8 mouse cellular contexts compared by ENCODE assay signal in genomic region chr14:118566214-118566688, GRCm38 (mm10).
A peak's percentile ranks its signal among the peaks of the same experiment; 100 is the strongest.
DNase-seq lines count a peak whose midpoint lies in the region.

No protein-coding gene starts in this region.

- H3K36me3 ChIP-seq in hindbrain, embryonic 10.5 days = no peaks in the 10 kb centered on the region

- 0 out of 2 replicates have a peak, but pooled peaks cover 14% of the 10 kb centered on the region for H3K27me3 ChIP-seq in hindbrain, embryonic 10.5 days (ENCODE audit: insufficient read depth, poor library complexity, severe bottlenecking)

- 0 out of 2 replicates have a peak overlapping the region, but pooled peaks have one; percentile 36 for H3K27ac ChIP-seq in hindbrain, embryonic 10.5 days

- H3K9me3 ChIP-seq in hindbrain, embryonic 10.5 days = no peaks in the 10 kb centered on the region

- 43% methylated on average over 12 of the region's 12 CpGs for WGBS in hindbrain, embryonic 10.5 days

- DNase-seq in urinary bladder, postnatal 36 days (ENCODE audit: low spot score in 2 of 2) = peak; percentile 15 to 24
- DNase-seq in urinary bladder, postnatal 25 days (ENCODE audit: low spot score) = no peak
- no peak for DNase-seq in hindbrain, embryonic 10.5 days (ENCODE audit: low spot score)
- peak; percentile 37 to 52 for DNase-seq in left cerebral cortex, postnatal 36 days (ENCODE audit: low spot score in 2 of 2)
- DNase-seq in right cerebral cortex, adult 2 months (ENCODE audit: low spot score in 2 of 2) = peak; percentile 56 to 65
- no peak for DNase-seq in gastrocnemius, postnatal 10 days
- no peak for DNase-seq in spleen, adult 18-20 months
- no peak for DNase-seq in T-cell, adult 2 months (ENCODE audit: low spot score)

- peaks cover 8% of the 10 kb centered on the region; the same call in 1 of the 2 replicates for H3K4me1 ChIP-seq in hindbrain, embryonic 10.5 days (replicated peaks)

- no peak overlapping the region for H3K4me3 ChIP-seq in hindbrain, embryonic 10.5 days

- intact Hi-C loops in left cerebral cortex, postnatal 36 days (cut with DNase I) = no loop called here

Comparison
In these comparisons a context has a peak if more than half of its experiments do, and no peak if none do; other contexts are left out.
1. DNase-seq: peak in urinary bladder, postnatal 36 days (2 of 2), left cerebral cortex, postnatal 36 days (2 of 2) and right cerebral cortex, adult 2 months (2 of 2); none in urinary bladder, postnatal 25 days (single experiment), hindbrain, embryonic 10.5 days (single experiment), gastrocnemius, postnatal 10 days (single experiment), spleen, adult 18-20 months (0 of 2) and T-cell, adult 2 months (single experiment).